Mouse (Mus musculus): Measurements from ENCODE around the gene Rapgef6.

DNA sequence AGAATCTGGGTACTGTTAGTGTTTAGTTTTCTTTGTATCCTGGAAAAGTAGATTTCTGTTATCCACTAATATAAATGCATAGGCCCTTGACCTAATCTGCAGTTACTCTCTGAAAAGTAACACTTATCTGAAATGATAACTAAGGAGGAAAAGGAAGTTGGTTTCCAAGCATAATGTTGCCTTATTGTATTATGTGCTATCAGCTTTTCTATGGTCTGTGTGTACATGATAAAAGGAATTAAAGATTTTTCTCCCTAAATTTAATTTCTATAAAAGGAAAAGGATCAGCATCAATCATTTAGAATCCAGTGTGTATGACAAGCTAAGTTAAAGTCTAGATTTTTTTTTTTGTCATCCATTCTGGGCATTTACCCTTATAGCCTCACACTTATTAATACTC is 9.1 kb upstream of the Rapgef6 start:
- TF ChIP-seq CTCF (IDR thresholded peaks at IDR 0.05; ENCODE audit: extremely low read depth, insufficient read length, insufficient replicate concordance, low read depth, low read length), result no peak
- TF ChIP-seq POLR2A (IDR thresholded peaks at IDR 0.05; ENCODE audit: low read depth, low read length), result no peak

Data from small intestine, adult 2 months (tissue).